Mouse (Mus musculus): Measurements from ENCODE around the gene 2410002F23Rik. TPM values are rescaled to one million over a fixed set of nuclear protein-coding genes. Genes with fewer than 3 reads are reported as not detected.
"Not testable (repeated sequence)": the region's sequence is repeated elsewhere in the genome, so short reads cannot be mapped to it uniquely, and the experiment has no call there.

The 2410002F23Rik gene
- 100 to 1,000 TPM in 1 of 2 experiments, 10 to 100 TPM in 1; 99.6 to 120 TPM for total RNA-seq (2021)
- long read RNA-seq, experiment 1, transcript 2410002F23Rik-201 (6 exons, 1,982 nt): major isoform, 16 of 57 reads
- long read RNA-seq, experiment 1, transcript 2410002F23Rik-206 (5 exons, 3,336 nt): minor isoform, 5 of 57 reads
- long read RNA-seq, experiment 1, partial matches to known transcripts: 0 of 57 reads
- long read RNA-seq, experiment 1, other reads (novel, unspliced or antisense): 24 of 57 reads
- long read RNA-seq, experiment 2, transcript 2410002F23Rik-201 (6 exons, 1,982 nt): major isoform, 23 of 54 reads
- long read RNA-seq, experiment 2, partial matches to known transcripts: 2 of 54 reads
- long read RNA-seq, experiment 2, other reads (novel, unspliced or antisense): 13 of 54 reads

DNA sequence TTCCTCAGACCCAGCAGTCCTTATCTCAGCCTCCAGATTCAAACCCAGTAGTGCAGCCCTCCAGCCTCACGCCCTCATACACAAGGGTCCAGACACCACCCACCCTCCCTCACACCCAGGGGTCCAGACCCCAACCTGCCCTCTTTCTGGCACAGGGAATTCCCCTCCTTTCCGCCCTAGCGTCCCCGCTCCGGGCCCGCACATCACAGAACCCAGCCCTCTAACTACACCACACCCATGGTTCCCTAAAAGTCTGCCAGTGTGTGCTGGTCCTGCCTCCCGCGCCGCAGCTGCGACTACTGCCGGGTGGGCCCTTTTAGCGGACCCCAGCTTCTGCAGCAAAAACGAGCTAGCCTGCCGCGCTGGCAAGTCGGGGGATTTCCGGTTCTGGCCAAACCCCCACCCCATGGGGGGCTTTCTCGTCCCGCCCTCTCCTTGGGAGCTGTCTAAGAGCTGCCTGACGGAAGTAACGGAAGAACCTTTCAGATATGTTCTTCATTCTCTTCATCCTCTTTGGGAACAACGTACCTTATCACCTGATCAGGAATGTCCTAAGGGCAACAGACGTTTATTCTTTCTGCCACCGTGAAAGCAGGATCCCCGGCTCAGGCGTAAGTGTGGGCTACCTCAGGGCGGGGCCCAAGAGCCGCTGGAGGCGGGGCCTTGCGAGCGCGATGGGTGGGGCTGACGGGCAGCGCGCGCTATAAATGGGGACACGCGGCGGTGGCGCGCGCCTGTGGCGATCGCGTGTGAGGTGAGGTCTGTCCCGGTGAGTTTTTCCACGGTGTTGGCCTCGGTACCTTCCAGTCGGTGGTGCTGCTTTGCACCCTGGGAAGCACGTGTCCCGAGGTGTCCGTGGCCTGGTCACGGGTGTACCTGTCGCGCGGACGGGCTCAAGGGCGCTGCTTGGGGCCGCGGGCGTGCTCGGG lies at the start of gene 2410002F23Rik, which contains the start of gene 1700028J19Rik:
Gene 2410002F23Rik (plus strand): TSS at position 668 of the 929 bp plus-strand sequence.
Gene 1700028J19Rik (minus strand): TSS at position 641 of the 929 bp plus-strand sequence.
- peak; percentile 91 to 93 for DNase-seq

DNA sequence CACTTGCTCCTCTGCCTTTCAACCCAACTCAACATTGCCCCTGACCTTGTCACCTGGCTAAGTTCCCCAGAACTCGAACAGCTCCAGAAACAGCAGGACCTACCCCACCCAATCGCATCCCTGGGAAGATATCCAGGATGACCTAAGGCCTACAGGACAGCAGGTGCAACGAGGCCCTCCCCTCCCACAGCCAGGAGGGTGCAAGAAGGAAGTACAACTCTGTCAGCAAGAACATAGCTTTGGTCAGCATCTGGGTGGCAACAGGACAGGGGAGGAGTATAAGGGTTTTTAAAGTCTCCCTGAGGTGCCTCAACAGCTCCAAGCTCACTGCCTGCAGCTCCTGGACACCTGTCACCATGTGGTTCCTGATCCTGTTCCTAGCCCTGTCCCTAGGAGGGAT lies 48.6 kb upstream of the 2410002F23Rik start, which contains the start of gene Klk1b3:
Gene Klk1b3 (plus strand): TSS at position 301 of the 400 bp plus-strand sequence.
- DNase-seq: no peak

DNA sequence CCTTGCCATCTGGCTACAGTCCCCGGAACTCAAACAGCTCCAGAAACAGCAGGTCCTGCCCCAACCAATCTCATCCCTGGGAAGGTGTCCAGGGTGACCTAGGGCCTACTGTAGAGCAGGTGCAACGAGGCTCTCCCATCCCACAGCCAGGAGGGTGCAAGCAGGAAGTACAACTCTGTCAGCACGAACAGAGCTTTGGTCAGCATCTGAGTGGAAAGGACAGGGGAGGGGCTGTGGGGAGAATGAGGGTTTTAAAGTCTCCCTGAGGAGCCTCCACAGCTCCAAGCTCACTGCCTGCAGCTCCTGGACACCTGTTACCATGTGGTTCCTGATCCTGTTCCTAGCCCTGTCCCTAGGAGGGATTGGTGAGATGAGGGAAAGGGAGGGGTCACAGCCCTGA lies 39.4 kb upstream of the 2410002F23Rik start, which contains the start of gene Klk1b4:
Gene Klk1b4 (plus strand): TSS at position 301 of the 400 bp plus-strand sequence.
- DNase-seq: not testable (repeated sequence)

DNA sequence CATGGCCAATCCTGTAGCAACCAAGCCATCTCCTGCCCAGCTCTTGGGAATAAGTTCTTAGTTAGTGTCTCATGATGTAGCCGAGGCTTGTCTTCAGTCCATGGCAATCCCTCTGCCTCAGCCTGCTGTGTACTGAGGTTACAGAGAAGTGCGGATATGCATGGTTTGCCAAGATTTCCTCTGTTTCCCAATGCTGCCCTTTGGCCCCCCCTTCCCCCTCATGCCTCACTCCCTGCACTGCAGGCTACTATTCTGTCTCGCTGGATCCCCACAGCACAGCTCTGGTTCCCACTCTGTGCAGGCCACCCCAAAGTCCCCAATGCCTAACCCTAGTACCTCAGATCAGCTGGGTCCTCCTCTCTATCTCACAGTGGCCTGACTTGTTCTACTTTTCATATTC lies 38.2 kb upstream of the 2410002F23Rik start:
- no peak for DNase-seq

DNA sequence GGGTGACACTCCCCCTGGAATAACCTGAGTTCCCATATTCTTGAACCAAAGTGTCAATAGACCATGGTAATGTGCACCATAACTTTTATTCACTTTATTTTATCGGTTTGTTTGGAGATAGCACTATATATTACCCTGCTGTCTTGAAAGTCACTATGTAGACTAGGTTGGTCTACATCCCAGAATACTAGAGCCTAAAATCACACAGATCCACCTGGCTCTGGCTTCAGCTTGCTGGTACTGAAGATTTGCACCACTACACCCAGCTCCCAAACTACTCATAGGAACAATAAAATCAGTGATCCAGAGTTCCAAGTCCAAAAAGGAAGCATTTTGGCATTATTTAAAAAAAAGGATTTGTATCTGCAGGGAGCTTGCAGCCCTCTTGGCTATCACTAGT lies 30.9 kb upstream of the 2410002F23Rik start, which contains the start of gene Klk1b5:
Gene Klk1b5 (plus strand): TSS at position 301 of the 400 bp plus-strand sequence.
- no peak for DNase-seq

DNA sequence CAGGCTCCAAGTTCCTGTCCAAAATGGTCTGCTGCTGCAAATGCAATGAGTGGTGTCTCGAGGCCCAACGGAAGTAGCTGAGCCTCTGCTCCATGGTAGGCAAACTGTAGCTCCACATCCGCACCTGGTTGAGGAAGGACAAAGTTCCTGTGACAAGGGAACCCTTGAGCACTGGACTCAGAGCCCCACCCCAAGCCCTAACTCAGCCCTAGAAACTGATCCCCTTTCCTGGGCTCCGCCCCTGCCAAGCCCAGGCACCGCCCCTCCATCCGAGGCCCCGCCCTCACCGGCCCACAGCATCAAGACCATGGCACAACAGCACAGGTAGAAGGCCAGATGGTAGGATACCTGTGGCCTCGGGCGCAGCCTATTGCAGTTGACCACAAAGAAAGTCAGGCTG lies 24.9 kb upstream of the 2410002F23Rik start:
- DNase-seq: not testable (repeated sequence)

DNA sequence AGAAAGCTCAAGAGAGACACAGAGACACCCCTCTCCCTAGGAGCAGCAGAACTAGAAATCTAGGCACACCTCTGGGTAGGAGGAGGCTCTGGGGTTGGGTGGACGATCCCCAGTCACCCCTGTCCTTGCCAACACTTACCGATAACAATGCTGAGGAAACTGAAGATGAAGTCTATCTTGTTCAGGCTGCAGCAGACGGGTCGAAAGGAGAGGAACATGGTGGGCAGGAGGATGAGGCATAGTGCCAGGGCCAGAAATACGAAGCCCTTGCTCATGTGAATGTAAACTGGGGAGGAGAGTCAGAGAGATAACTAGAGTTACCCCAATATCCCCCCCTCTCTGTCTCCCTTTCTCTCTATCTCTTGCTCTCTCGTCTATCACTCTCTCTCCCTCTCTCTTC lies 24.2 kb upstream of the 2410002F23Rik start:
- DNase-seq: not testable (repeated sequence)

DNA sequence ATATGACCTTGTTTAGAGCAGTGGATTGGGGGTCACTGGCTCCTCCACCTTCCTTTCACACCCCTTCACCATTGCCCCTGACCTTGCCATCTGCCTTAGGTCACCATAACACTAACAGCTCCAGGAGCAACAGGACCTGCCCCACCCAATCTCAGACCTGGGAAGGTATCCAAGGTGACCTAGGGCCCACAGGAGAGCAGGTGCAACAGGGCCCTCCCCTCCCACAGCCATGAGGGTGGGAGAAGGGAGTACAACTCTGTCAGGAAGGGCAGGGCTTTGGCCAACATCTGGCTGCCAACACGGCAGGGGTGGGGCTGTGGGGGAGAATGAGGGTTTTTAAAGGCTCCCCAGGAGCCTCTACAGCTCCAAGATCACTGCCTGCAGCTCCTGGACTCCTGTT lies 21.4 kb upstream of the 2410002F23Rik start, which contains the start of gene Klk1:
Gene Klk1 (plus strand): TSS at position 285 of the 400 bp plus-strand sequence.
- DNase-seq: no peak

DNA sequence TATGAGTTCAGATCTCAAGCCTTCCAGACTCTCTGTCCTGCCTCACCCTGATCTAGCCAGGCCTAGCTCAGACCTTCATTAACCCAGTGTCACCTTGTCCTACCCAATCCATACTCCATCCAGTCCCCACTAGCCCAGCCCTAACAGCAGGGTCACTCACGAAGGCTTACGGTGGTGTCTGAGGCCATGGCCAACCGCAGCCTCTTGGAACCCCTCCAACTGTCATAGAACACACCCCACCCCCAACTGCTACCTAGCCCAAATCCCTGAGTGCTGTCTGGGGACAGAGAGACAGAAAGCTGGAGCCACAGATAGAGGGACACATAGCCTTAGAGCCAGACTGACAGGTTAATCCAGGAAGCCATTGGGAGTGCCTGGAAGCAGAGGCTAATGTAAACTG lies 10.6 kb upstream of the 2410002F23Rik start, which contains the start of gene Gm36864:
Gene Gm36864 (plus strand): TSS at position 269 of the 400 bp plus-strand sequence.
- no peak for DNase-seq

DNA sequence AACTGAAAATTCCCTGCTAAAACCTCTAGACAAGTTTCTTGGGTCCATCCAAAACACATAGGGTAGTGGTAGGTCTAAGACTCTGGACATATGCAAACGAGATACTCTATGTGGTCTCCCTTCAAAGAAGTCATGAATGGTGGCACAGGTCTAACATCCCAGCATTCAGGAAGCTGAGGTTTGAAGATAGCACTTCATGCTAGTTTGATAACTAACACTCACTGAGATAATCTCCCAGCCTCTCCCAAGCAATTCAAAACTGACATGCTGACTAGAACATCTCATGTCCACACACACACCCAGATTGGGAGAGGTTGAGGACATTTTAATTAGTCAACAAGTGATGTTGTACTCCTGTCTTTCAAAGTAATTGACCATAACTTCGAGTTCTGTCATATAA lies 6.6 kb upstream of the 2410002F23Rik start:
- no peak for DNase-seq

DNA sequence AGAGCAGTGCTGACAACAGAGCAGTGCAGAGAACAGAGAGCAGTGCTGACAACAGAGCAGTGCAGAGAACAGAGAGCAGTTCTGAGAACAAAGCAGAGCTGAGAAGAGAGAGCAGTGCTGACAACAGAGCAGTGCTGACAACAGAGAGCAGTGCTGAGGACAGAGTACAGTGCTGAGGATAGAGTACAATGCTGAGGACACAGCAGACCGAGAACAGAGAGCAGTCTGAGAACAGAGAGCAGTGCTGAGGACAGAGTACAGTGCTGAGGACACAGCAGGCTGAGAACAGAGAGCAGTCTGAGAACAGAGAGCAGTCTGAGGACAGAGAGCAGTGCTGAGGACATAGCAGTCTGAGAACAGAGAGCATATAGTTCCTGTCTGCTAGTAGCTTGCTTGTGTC lies 5.8 kb upstream of the 2410002F23Rik start:
- DNase-seq: no peak

DNA sequence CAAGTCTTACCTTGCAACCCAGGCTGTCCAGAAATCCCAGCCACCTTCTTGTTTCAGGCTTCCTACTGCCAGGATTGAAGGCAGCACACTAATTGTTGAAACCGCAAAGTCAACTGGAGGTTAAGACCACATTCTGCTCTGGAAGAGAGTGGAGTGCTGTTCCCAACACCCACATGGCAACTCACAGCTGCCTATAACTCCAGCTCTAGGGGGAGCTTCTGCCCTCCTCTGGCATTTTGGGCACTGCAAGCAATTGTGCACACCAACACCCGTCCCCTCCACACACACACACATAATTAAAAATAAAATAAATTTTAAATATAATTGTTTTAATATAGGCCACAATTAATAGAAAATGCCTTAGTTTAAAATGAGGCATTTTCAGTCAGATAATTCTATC lies 5.4 kb upstream of the 2410002F23Rik start:
- DNase-seq: no peak

DNA sequence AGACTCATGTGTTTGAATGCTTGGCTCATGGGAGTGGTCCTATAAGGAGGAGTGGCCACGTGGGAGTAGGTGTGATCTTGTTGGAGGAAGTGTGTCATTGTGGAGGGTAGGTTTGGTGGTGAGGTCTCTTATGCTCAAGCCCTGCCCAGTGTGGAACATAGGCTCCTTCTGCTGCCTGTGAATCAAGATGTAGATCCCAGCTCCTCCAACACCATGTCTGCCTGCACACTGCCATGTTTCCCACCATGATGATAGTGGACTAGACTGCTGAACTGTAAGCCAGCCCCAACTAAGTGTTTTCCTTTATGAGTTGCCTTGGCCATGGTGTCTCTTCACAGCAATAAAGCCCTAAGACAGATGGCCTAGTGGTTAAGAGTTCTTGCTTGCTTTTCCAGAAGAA lies 2.4 kb upstream of the 2410002F23Rik start:
- DNase-seq: no peak

DNA sequence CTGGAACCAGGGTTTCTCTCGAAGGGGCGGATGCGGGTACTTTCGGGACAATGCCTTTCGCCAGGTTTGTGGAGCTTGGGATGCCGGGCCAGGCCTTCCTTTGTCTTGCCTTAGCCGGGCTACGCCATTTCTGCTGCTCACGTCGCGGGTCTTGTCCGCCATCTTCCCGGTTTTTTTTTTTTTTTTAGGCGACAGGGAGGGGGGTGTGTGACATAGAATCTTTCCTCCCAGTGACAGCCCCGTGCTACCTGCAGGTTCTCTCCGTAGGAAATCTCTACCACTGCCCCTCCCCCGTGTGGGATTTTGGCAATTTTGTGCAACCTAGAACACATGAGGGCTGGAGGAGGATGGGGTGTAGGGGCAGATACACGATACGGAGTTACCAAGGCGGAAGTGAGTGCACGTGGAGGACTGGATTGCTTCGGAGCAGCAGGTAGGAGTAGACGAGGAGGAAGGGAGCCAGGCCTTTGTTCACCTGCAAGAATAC lies 505 bp downstream of the 2410002F23Rik start:
- DNase-seq: peak; percentile 30 to 57

DNA sequence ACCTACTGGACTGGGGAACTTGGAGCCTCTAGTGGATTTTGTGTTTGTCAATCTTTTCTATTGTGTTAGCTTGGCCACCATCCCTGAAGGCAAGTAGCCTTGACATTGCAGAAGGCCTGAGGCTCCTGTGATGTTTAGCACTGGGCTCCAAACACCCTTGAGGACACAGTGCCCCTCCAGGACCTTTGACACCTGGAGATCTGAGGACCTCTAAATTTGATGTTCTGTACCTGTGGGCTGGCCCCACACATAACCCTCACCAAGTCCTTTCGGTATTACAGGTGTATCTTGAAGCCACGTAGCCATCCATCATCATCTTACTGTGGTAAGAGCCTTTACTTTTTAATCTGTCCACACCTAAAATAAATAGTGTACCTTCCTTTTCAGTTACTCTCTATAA lies 1.4 kb downstream of the 2410002F23Rik start:
- DNase-seq: no peak

DNA sequence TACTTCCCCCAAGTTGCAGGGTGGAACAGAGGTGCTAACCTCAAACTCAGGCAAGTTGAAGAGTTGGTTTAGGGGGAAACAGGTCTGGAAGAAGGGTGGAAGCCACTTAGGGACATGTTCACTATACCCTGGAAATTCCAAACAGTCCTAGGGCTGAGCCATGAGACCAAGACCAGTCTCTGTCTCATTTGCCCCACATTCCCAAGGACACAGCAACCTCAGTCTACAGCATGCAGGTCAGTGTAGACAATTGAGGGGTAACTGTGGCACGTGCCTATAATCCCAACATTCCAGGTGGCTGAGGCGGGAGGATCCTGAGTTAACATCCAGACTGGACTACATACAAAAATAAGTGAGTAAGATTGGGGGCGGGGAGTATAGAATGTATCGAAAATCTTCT lies 2.7 kb downstream of the 2410002F23Rik start:
- no peak for DNase-seq

DNA sequence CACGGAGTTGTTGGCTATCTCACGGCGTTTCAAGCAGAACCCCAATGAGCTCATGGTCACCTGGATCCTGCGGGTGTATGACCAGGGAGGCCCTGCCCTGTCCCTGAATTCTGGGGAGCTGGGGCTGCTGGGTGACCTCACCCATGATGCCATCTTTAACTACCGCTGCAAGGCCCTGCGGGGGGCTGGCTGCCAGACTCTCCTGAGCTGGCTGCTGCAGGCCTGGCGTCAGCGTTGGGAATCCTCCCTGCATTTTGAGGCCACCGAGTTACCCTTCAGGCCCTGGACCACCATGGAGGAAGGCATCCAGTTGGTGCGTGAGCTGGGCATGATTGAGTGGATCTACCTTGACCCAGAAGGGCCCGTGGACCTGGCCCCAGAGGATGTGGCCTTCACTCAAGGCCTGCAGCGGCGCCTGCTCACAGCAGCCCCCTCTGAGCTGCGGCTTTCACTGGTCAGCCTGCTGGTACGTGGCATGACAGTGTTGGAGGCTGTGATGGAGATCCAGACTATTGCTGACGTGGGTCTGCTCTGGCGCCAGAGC lies 4.3 kb downstream of the 2410002F23Rik start:
- peak; percentile 78 to 83 for DNase-seq

DNA sequence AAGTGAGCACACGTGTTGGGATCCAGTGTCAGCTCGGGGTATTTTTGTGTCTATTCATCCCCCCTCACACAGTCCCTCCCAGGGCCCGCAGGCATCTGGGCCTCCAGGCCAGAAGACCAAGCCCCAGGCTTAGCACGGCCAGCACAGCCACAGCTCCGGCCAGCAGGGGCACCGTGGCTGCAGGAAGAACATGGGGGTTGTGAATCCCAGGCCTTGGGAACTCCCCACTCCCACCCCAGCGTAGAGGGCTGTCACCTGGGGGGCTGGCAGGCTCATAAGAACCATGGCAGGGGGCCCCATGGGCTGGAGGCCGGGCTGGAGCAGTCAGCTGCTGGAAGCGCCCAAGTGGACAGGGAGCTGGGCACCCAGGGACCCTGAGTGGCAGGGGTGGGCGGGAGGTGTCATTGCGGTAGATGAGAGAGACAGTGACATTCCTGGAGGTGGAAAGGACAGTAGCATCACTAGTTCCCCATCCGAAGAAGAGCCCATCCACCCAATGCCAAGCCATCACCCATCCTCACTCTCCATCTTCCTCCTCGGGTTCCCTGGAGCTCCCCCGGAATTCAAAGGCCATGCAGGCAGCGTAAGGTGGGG lies 6.6 kb downstream of the 2410002F23Rik start:
- no peak for DNase-seq

DNA sequence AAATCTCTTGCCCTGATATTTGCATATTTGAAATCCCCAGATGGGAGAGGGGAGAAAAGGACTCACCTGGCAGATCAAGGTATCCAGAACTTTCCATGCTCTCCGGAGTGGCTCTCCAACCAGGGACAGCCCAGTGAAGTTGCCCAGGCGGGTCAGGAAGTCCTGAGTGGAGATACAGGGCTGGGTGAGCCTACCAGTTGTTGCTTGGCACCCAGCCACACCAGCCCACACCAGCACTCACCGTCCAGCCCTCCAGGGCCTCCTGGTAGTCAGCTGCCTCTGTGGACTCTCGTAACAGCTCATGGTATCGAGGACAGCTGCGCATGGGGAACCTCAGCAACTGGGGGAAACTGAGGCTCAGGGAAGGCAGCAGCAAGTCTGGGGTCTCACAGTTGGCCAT lies 8.4 kb downstream of the 2410002F23Rik start:
- no peak for DNase-seq

DNA sequence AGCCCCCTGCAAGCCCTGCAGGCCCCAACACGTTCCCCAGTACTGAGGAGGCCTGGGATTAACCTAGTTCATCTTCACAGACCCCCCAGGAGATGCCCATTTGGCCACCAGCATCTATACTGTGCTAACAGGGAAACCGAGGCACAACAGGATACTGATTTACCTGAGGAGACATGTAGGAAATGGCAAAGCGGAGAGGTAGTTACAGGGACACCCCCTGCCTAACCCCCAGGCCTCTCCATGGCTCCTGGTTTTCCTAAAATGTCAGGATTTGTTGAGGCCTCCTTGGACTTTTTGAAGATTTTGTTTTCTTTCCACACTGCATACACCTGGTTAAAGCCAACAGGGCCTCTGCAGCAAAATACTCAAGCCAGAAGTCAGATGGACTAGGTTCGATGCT lies 10.8 kb downstream of the 2410002F23Rik start, which contains the start of gene Acp4:
Gene Acp4 (minus strand): TSS at position 101 of the 400 bp plus-strand sequence.
- no peak for DNase-seq

DNA sequence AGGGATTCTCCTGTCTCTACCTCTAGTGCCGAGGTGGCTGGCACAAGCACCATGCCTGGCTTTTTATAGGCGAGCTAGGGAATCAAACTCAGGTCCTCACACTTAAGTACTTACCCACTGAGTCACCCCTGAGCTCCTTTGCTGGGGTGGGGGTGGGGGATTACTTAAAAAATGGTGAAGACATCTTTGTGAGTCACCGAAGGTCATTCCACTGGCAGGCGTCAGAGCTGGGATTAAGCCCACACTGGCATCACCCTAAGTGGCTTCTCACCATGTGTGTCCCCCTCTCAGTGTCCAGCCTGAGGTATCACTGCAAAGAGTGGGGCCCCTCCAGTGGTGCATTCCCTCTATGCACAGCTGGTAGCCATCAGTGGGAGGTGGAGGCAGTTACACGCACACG lies 13.9 kb downstream of the 2410002F23Rik start:
- peak in 1 of 2 experiments; percentile 34 for DNase-seq

All from adrenal gland, postnatal 36 days (tissue).